Mouse (Mus musculus): Measurements from ENCODE around the gene Swt1. TPM values are rescaled to one million over a fixed set of nuclear protein-coding genes. Genes with fewer than 3 reads are reported as not detected.
"Not testable (repeated sequence)": the region's sequence is repeated elsewhere in the genome, so short reads cannot be mapped to it uniquely, and the experiment has no call there.

The Swt1 gene
- polyA plus RNA-seq (2015; fragmentation: Nextera tagmentation; extraction: Ambion mirVana), result 25.1 and 26.5 TPM in 2 replicates

- Histone ChIP-seq H3K9me3 (no peaks in the 10 kb centered on the region), H3K27me3 (replicated peaks) (no peaks in the 10 kb centered on the region), H3K27ac (peak within 1 kb of the TSS; percentile 97), H3K4me3 (replicated peaks) (peak within 1 kb of the TSS; percentile 98), H3K4me1 (peaks cover 9% of the 10 kb centered on the region; the same call in 1 of the 2 replicates), H3K36me3 (no peaks in the 10 kb centered on the region), H3K9ac (peak within 1 kb of the TSS; percentile 87), H3K4me2 (peak within 1 kb of the TSS; percentile 57)
- peak; percentile 99 for ATAC-seq (ENCODE audit: insufficient read depth, low FRiP score, low read depth)
- under 1% methylated on average over 72 of the region's 74 CpGs for WGBS
Measured at GRCm38 (mm10) chr1:151428263-151429221, at the start of gene Swt1, which contains the start of gene Trmt1l. TSS of gene Swt1 (minus strand) at chr1:151428455. TSS of gene Trmt1l (plus strand) at chr1:151428542.

DNA sequence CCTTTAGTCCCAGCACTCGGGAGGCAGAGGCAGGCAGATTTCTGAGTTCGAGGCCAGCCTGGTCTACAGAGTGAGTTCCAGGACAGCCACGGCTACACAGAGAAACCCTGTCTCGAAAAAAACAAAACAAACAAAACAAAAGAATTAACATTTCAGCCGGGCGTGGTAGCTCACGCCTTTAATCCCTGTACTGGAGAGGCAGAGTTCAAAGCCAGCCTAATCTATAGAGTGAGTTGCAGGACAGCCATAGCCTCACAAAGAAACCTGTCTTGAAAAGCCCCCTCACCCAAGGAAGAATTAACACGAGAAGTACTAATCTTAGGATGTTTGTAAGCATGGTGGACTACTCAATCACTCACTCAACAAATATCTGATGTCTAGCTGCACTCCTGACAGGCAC, 44.1 kb upstream of the Swt1 start:
- not testable (repeated sequence) for H3K27ac ChIP-seq; H3K9me3 ChIP-seq; H3K9ac ChIP-seq; H3K4me3 ChIP-seq (replicated peaks); H3K4me1 ChIP-seq; H3K27me3 ChIP-seq (replicated peaks); H3K4me2 ChIP-seq; ATAC-seq (ENCODE audit: insufficient read depth, low FRiP score, low read depth)
- peaks cover 45% of the 10 kb centered on the region for H3K36me3 ChIP-seq
- WGBS, result 91% methylated on average over 8 of the region's 8 CpGs

DNA sequence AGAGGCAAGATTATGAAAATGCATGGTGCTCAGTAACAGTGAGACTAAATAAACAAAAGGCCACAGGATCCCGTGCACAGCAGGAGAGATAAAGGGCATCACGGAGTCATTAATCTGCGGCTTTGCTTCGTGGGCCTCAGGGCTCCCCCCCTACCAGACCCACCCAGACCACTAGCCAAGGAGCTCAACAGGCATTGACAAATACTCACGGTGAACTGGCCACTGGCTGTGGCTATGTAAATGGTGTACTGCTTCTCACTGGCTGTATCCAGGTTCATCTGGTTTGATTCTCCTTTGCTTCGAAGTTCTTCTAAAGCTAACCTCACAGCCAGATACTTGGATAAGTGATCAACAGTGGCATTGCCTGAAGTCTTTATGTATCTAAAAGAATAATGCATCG, 43.2 kb upstream of the Swt1 start:
- H3K4me3 ChIP-seq (replicated peaks), result no peak overlapping the region
- peaks cover 40% of the 10 kb centered on the region for H3K36me3 ChIP-seq
- 53% methylated on average over 7 of the region's 7 CpGs for WGBS
- no peaks in the 10 kb centered on the region for H3K9me3 ChIP-seq
- no peak overlapping the region for H3K9ac ChIP-seq
- H3K4me2 ChIP-seq, result no peak overlapping the region
- no peaks in the 10 kb centered on the region for H3K4me1 ChIP-seq
- H3K27ac ChIP-seq, result no peak overlapping the region
- H3K27me3 ChIP-seq (replicated peaks), result no peaks in the 10 kb centered on the region
- no peak for ATAC-seq (ENCODE audit: insufficient read depth, low FRiP score, low read depth)

GRCm38 (mm10) chr1:151466571-151466970, 38.3 kb upstream of the Swt1 start:
- no peaks in the 10 kb centered on the region for H3K27me3 ChIP-seq (replicated peaks)
- no peak overlapping the region for H3K9ac ChIP-seq

GRCm38 (mm10) chr1:151464914-151465313, 36.7 kb upstream of the Swt1 start:
- H3K4me1 ChIP-seq, result no peaks in the 10 kb centered on the region
- H3K4me2 ChIP-seq, result no peak overlapping the region
- no peak for ATAC-seq (ENCODE audit: insufficient read depth, low FRiP score, low read depth)
- no peak overlapping the region for H3K9ac ChIP-seq
- no peak overlapping the region for H3K4me3 ChIP-seq (replicated peaks)
- peaks cover 8% of the 10 kb centered on the region; the same call in 1 of the 2 replicates for H3K36me3 ChIP-seq
- WGBS, result 62% methylated on average over 4 of the region's 4 CpGs
- H3K9me3 ChIP-seq, result no peaks in the 10 kb centered on the region
- no peaks in the 10 kb centered on the region for H3K27me3 ChIP-seq (replicated peaks)
- no peak overlapping the region for H3K27ac ChIP-seq

More at GRCm38 (mm10) chr1:151466571-151466970, 38.3 kb upstream of the Swt1 start:
- Histone ChIP-seq H3K4me2 (no peak overlapping the region), H3K36me3 (peaks cover 16% of the 10 kb centered on the region; the same call in 1 of the 2 replicates), H3K4me3 (replicated peaks) (no peak overlapping the region), H3K9me3 (no peaks in the 10 kb centered on the region), H3K4me1 (no peaks in the 10 kb centered on the region), H3K27ac (no peak overlapping the region)
- no peak for ATAC-seq (ENCODE audit: insufficient read depth, low FRiP score, low read depth)
- 81% methylated on average over 4 of the region's 4 CpGs for WGBS

DNA sequence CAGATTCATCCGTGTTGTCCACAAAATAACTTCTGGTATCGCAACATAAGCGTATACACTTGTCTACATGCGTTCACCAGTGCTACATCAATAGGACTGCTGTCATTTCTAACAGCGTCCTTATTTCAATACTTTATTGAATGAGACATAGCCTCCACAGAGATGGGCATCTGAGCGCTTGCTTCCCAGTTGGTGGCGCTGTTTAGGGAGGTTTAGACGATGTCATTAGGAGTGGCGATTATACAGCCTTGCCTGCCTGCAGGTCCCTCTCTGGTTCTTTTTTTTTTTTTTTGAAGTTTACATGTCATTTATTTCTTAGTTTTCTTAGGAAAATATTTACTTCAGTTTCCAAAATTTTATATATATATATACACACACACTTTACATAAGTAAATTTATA, 33.0 kb upstream of the Swt1 start:
- ATAC-seq (ENCODE audit: insufficient read depth, low FRiP score, low read depth), result no peak
- WGBS, result 82% methylated on average over 9 of the region's 9 CpGs
- no peaks in the 10 kb centered on the region for H3K4me1 ChIP-seq
- no peaks in the 10 kb centered on the region for H3K27me3 ChIP-seq (replicated peaks)
- H3K27ac ChIP-seq, result no peak overlapping the region
- no peak overlapping the region for H3K4me3 ChIP-seq (replicated peaks)
- H3K4me2 ChIP-seq, result no peak overlapping the region
- H3K9ac ChIP-seq, result no peak overlapping the region
- 0 out of 2 replicates have a peak, but pooled peaks cover 10% of the 10 kb centered on the region for H3K36me3 ChIP-seq
- H3K9me3 ChIP-seq, result no peaks in the 10 kb centered on the region

DNA sequence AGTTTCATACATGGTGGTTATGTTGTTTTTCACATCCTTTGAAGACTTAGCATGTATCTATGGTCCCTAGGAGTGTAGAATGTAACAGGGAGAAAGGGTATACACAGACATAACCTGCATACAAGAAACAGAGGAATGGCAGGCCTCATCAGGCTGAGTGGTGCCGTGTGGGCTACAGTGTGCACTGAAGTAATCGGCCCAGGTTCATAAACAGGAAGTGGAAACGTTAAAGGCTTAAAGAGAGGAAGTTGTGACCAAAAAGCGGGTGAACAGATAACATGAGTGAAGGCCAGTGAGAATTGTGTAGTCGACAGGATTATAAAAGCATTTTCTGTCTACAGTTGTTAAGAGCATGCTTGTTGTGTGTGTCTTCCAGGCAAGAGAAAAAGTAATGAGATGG, 28.8 kb upstream of the Swt1 start:
- H3K9me3 ChIP-seq, result no peaks in the 10 kb centered on the region
- no peak for ATAC-seq (ENCODE audit: insufficient read depth, low FRiP score, low read depth)
- H3K27me3 ChIP-seq (replicated peaks), result no peaks in the 10 kb centered on the region
- 68% methylated on average over 5 of the region's 5 CpGs for WGBS
- no peak overlapping the region for H3K27ac ChIP-seq
- H3K4me2 ChIP-seq, result no peak overlapping the region
- peaks cover 26% of the 10 kb centered on the region for H3K36me3 ChIP-seq
- no peak overlapping the region for H3K9ac ChIP-seq
- no peak overlapping the region for H3K4me3 ChIP-seq (replicated peaks)
- no peaks in the 10 kb centered on the region for H3K4me1 ChIP-seq

GRCm38 (mm10) chr1:151451946-151452345, 23.7 kb upstream of the Swt1 start:
- H3K9ac ChIP-seq, result no peak overlapping the region
- WGBS, result 95% methylated on average over 11 of the region's 11 CpGs
- ATAC-seq (ENCODE audit: insufficient read depth, low FRiP score, low read depth), result no peak
- H3K4me3 ChIP-seq (replicated peaks), result no peak overlapping the region
- H3K27ac ChIP-seq, result no peak overlapping the region
- H3K27me3 ChIP-seq (replicated peaks), result no peaks in the 10 kb centered on the region
- H3K9me3 ChIP-seq, result no peaks in the 10 kb centered on the region
- no peak overlapping the region for H3K4me2 ChIP-seq
- peaks cover 40% of the 10 kb centered on the region for H3K36me3 ChIP-seq
- no peaks in the 10 kb centered on the region for H3K4me1 ChIP-seq

DNA sequence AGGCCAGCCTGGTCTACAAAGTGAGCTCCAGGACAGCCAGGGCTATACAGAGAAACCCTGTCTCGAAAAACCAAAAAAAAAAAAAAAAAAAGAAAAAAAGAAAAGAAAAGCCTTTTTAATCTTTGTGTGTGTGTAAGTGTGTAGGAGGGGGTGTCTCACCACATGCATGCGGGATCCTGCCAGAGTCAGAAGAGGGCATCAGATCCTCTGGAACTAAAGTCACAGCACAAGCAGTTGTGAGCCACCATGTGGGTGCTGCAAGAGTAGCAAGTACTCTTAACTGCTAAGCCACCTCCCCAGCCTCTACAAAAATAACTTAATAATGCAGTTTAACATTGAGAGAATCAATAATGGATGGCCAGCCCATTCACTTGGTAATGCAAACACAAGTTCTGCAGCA, 22.6 kb upstream of the Swt1 start:
- WGBS, result 95% methylated on average over 1 of the region's 2 CpGs
- Histone ChIP-seq H3K9me3 (no peaks in the 10 kb centered on the region), H3K27ac (no peak overlapping the region), H3K4me1 (no peaks in the 10 kb centered on the region), H3K4me3 (replicated peaks) (no peak overlapping the region), H3K4me2 (no peak overlapping the region), H3K36me3 (peaks cover 42% of the 10 kb centered on the region), H3K9ac (no peak overlapping the region), H3K27me3 (replicated peaks) (no peaks in the 10 kb centered on the region)
- no peak for ATAC-seq (ENCODE audit: insufficient read depth, low FRiP score, low read depth)

GRCm38 (mm10) chr1:151449866-151450265, 21.6 kb upstream of the Swt1 start:
- WGBS, result 95% methylated on average over 10 of the region's 10 CpGs

DNA sequence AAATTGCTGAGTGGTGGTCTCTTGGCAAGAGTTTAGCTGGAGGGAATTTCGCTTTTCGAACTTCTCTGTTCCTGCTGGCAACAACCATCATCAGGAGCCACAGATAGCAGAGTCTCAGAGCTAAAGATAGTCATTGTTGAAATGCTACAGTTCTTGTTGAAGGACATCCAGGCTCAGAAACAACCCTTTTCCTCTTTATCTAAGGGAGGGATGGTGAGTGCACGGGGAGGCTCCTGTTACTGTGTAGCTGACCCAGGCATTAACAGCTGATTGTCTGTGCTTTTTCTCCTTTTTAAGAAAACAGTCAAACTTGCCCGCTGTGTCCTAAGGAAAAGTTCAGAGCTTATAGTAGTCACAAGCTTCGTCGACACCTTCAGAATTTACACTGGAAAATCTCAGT, 7.2 kb upstream of the Swt1 start:
- H3K9ac ChIP-seq, result no peak overlapping the region
- WGBS, result 82% methylated on average over 6 of the region's 6 CpGs
- H3K4me2 ChIP-seq, result no peak overlapping the region
- H3K27ac ChIP-seq, result no peak overlapping the region
- H3K9me3 ChIP-seq, result no peaks in the 10 kb centered on the region
- H3K4me3 ChIP-seq (replicated peaks), result no peak overlapping the region
- no peaks in the 10 kb centered on the region for H3K27me3 ChIP-seq (replicated peaks)
- H3K36me3 ChIP-seq, result peaks cover 22% of the 10 kb centered on the region
- no peaks in the 10 kb centered on the region for H3K4me1 ChIP-seq
- no peak for ATAC-seq (ENCODE audit: insufficient read depth, low FRiP score, low read depth)

More at GRCm38 (mm10) chr1:151449866-151450265, 21.6 kb upstream of the Swt1 start:
- Histone ChIP-seq H3K4me1 (no peaks in the 10 kb centered on the region), H3K4me3 (replicated peaks) (no peak overlapping the region), H3K9ac (no peak overlapping the region), H3K27ac (no peak overlapping the region), H3K9me3 (no peaks in the 10 kb centered on the region), H3K4me2 (no peak overlapping the region), H3K36me3 (peaks cover 49% of the 10 kb centered on the region), H3K27me3 (replicated peaks) (no peaks in the 10 kb centered on the region)
- no peak for ATAC-seq (ENCODE audit: insufficient read depth, low FRiP score, low read depth)

- WGBS, result 23% methylated on average over 9 of the region's 9 CpGs
- ATAC-seq (ENCODE audit: insufficient read depth, low FRiP score, low read depth), result no peak
- H3K27me3 ChIP-seq (replicated peaks), result no peaks in the 10 kb centered on the region
Measured at GRCm38 (mm10) chr1:151429316-151429715, 1.1 kb upstream of the Swt1 start.

More at GRCm38 (mm10) chr1:151429316-151429715, 1.1 kb upstream of the Swt1 start:
- Histone ChIP-seq H3K27ac (peak overlapping the region; percentile 97), H3K36me3 (0 out of 2 replicates have a peak, but pooled peaks cover 2% of the 10 kb centered on the region), H3K4me1 (peaks cover 9% of the 10 kb centered on the region; the same call in 1 of the 2 replicates), H3K9ac (peak overlapping the region; percentile 87; the same call in 1 of the 2 replicates), H3K4me3 (replicated peaks) (peak overlapping the region; percentile 98), H3K9me3 (no peaks in the 10 kb centered on the region), H3K4me2 (peak overlapping the region; percentile 49)

All from stomach, embryonic 15.5 days (tissue).